Mouse (Mus musculus): ENCODE measurements around the gene Klk1b4.

Gene Klk1b4

GRCm38 (mm10) chr7:44254930-44255329 is 47.7 kb downstream of the Klk1b4 start:
- DNase-seq, result no peak

- no peak for DNase-seq
Observed at GRCm38 (mm10) chr7:44257278-44257677, 50.0 kb downstream of the Klk1b4 start, which contains the start of gene Acp4. Gene Acp4, minus strand, starts transcription at chr7:44257378.

GRCm38 (mm10) chr7:44260410-44260809 is 53.2 kb downstream of the Klk1b4 start:
- DNase-seq, result no peak

- no peak for DNase-seq
Observed at GRCm38 (mm10) chr7:44261147-44261546, 53.9 kb downstream of the Klk1b4 start, which contains the start of gene Gm15517. Gene Gm15517, plus strand, starts transcription at chr7:44261447.

Data from cerebellum, adult 9-10 months (tissue).